Mouse (Mus musculus): Measurements from ENCODE around the gene Tshz2. TPM values are rescaled to one million over a fixed set of nuclear protein-coding genes. Genes with fewer than 3 reads are reported as not detected.

Tshz2 gene
- polyA plus RNA-seq, 1 experiment from 2014 or later = 5.1 TPM

GRCm38 (mm10) chr2:169685260-169685659, 52.4 kb downstream of the Tshz2 start:
- Histone ChIP-seq H3K9me3 (no peaks in the 10 kb centered on the region), H3K27me3 (ENCODE audit: insufficient read depth, poor library complexity, severe bottlenecking) (no peaks in the 10 kb centered on the region), H3K4me1 (replicated peaks) (peaks cover 3% of the 10 kb centered on the region), H3K4me3 (no peak overlapping the region), H3K27ac (no peak overlapping the region), H3K36me3 (no peaks in the 10 kb centered on the region)
- WGBS = 51% methylated on average over 5 of the region's 5 CpGs
- DNase-seq (ENCODE audit: low spot score) = no peak

DNA sequence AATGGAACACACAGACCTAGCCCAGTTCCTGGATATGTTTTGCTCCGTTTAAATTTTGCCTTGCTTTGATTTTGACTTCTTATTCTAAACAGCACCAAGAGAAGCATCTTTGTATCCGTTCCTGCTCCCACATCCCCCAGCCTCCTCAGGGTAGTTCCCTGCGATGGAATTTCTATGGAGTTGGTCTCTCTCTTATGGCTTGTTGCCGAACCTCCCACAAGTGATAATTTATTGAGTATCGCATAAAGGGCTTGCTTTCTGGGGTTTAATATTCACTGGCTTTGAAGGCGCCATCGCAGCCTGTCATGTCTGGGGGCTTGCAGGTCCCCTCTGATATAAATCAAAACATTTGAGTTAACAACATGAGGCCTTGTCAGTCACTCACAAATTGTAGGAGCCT, 52.9 kb downstream of the Tshz2 start:
- H3K27ac ChIP-seq = no peak overlapping the region
- no peak overlapping the region for H3K4me3 ChIP-seq
- 85% methylated on average over 7 of the region's 7 CpGs for WGBS
- no peaks in the 10 kb centered on the region for H3K36me3 ChIP-seq
- H3K27me3 ChIP-seq (ENCODE audit: insufficient read depth, poor library complexity, severe bottlenecking) = no peaks in the 10 kb centered on the region
- no peak for DNase-seq (ENCODE audit: low spot score)
- no peaks in the 10 kb centered on the region for H3K9me3 ChIP-seq
- no peaks in the 10 kb centered on the region for H3K4me1 ChIP-seq (replicated peaks)

DNA sequence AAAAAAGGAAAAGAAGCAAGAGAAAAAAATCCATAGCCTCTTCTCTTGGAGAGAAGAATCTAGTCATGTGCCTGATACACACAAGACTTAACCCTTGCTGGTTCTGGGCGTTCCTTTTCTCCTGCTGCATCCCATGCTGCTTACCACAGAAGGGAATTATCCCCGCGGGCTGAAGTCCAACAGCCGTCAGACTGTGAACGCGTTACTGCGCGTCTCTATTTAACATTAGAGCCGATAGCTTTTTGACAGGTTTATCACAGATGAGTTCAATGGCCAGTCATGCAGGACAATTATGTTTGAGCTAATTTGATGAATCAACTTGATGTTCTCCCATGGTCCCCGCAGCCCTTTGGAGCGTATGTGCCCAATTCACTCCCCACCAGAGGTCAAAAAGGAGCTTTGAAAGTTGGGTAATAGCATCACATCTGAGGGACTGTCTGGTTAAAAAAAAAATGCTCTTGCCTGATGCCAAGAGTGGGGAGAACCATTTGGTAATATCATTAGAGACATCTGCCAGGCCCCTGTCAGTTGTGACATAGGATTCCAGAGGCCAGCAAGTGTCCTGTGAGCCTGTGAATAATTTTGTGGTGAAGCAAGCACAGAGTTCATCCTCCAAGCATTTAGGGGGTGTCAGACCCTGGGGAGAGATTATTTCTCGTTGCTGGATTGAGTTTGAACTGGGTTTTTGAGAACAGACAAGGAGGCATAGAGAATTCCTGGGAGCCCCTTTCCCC, 54.1 kb downstream of the Tshz2 start:
- H3K9me3 ChIP-seq = no peaks in the 10 kb centered on the region
- H3K36me3 ChIP-seq = no peaks in the 10 kb centered on the region
- H3K27me3 ChIP-seq (ENCODE audit: insufficient read depth, poor library complexity, severe bottlenecking) = no peaks in the 10 kb centered on the region
- H3K4me3 ChIP-seq = no peak overlapping the region
- no peaks in the 10 kb centered on the region for H3K4me1 ChIP-seq (replicated peaks)
- 83% methylated on average over 12 of the region's 12 CpGs for WGBS
- DNase-seq (ENCODE audit: low spot score) = no peak
- no peak overlapping the region for H3K27ac ChIP-seq

GRCm38 (mm10) chr2:169690054-169690453, 57.2 kb downstream of the Tshz2 start:
- Histone ChIP-seq H3K27ac (no peak overlapping the region), H3K27me3 (ENCODE audit: insufficient read depth, poor library complexity, severe bottlenecking) (no peaks in the 10 kb centered on the region), H3K36me3 (no peaks in the 10 kb centered on the region), H3K4me3 (no peak overlapping the region), H3K9me3 (no peaks in the 10 kb centered on the region), H3K4me1 (replicated peaks) (no peaks in the 10 kb centered on the region)
- no peak for DNase-seq (ENCODE audit: low spot score)
- WGBS = 87% methylated on average over 2 of the region's 2 CpGs

GRCm38 (mm10) chr2:169694494-169694893, 61.7 kb downstream of the Tshz2 start:
- Histone ChIP-seq H3K4me3 (no peak overlapping the region), H3K27ac (no peak overlapping the region), H3K36me3 (no peaks in the 10 kb centered on the region), H3K9me3 (no peaks in the 10 kb centered on the region), H3K27me3 (ENCODE audit: insufficient read depth, poor library complexity, severe bottlenecking) (no peaks in the 10 kb centered on the region), H3K4me1 (replicated peaks) (no peaks in the 10 kb centered on the region)
- 89% methylated on average over 9 of the region's 9 CpGs for WGBS
- no peak for DNase-seq (ENCODE audit: low spot score)

GRCm38 (mm10) chr2:169695025-169695424, 62.2 kb downstream of the Tshz2 start:
- H3K4me3 ChIP-seq = no peak overlapping the region
- no peak overlapping the region for H3K27ac ChIP-seq
- no peaks in the 10 kb centered on the region for H3K9me3 ChIP-seq
- no peaks in the 10 kb centered on the region for H3K4me1 ChIP-seq (replicated peaks)
- no peaks in the 10 kb centered on the region for H3K27me3 ChIP-seq (ENCODE audit: insufficient read depth, poor library complexity, severe bottlenecking)
- WGBS = 85% methylated on average over 9 of the region's 9 CpGs
- DNase-seq (ENCODE audit: low spot score) = no peak
- no peaks in the 10 kb centered on the region for H3K36me3 ChIP-seq

- WGBS = 88% methylated on average over 5 of the region's 5 CpGs
- no peaks in the 10 kb centered on the region for H3K27me3 ChIP-seq (ENCODE audit: insufficient read depth, poor library complexity, severe bottlenecking)
- H3K27ac ChIP-seq = no peak overlapping the region
- H3K36me3 ChIP-seq = no peaks in the 10 kb centered on the region
- H3K4me3 ChIP-seq = no peak overlapping the region
- H3K9me3 ChIP-seq = no peaks in the 10 kb centered on the region
- H3K4me1 ChIP-seq (replicated peaks) = peaks cover 7% of the 10 kb centered on the region; the same call in 1 of the 2 replicates
- no peak for DNase-seq (ENCODE audit: low spot score)
Measured at GRCm38 (mm10) chr2:169699141-169699540, 66.3 kb downstream of the Tshz2 start.

DNA sequence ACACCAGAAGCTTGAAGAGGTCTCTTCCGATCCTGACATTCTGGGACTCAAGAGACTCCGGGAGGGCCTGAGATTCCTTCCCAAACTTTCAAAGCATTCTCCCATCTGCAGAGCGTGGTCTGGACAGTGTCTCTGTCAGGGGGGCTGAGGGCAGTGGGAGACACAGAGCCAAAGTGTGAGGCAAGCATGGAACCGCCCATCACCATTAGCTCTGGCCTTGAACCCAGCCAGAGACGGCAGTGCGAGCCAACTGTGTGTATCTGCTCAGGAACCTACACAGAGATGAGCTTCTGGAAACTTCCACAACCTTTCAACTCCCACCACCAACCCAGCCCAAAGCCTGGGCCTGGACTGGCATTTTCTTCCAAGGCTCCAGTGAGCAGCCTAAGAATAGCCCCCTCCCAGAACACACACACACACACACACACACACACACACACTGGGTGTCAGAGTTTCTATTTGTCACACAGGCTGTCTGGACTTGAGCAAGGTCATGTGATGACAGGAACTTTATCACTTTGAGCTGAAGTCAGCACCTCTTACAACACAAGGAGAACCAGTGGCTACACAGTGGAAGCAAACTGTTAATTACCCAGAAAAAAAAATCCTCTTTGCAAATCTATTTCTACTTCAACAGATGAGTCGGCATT, 67.2 kb downstream of the Tshz2 start:
- H3K9me3 ChIP-seq = peaks cover 5% of the 10 kb centered on the region; the same call in 1 of the 2 replicates
- H3K4me3 ChIP-seq = no peak overlapping the region
- H3K27ac ChIP-seq = peak overlapping the region; percentile 35; the same call in 1 of the 2 replicates
- no peaks in the 10 kb centered on the region for H3K36me3 ChIP-seq
- DNase-seq (ENCODE audit: low spot score) = no peak
- no peaks in the 10 kb centered on the region for H3K27me3 ChIP-seq (ENCODE audit: insufficient read depth, poor library complexity, severe bottlenecking)
- WGBS = 88% methylated on average over 7 of the region's 7 CpGs
- peaks cover 7% of the 10 kb centered on the region; the same call in 1 of the 2 replicates for H3K4me1 ChIP-seq (replicated peaks)

GRCm38 (mm10) chr2:169702725-169703486, 70.1 kb downstream of the Tshz2 start:
- WGBS = 59% methylated on average over 15 of the region's 15 CpGs
- Histone ChIP-seq H3K4me1 (replicated peaks) (peaks cover 7% of the 10 kb centered on the region; the same call in 1 of the 2 replicates), H3K9me3 (peaks cover 9% of the 10 kb centered on the region; the same call in 1 of the 2 replicates), H3K27ac (no peak overlapping the region), H3K4me3 (no peak overlapping the region), H3K27me3 (ENCODE audit: insufficient read depth, poor library complexity, severe bottlenecking) (no peaks in the 10 kb centered on the region), H3K36me3 (no peaks in the 10 kb centered on the region)
- DNase-seq (ENCODE audit: low spot score) = no peak

- Histone ChIP-seq H3K4me3 (no peak overlapping the region), H3K9me3 (no peaks in the 10 kb centered on the region), H3K27ac (peak overlapping the region; percentile 13; the same call in 1 of the 2 replicates), H3K4me1 (replicated peaks) (peaks cover 33% of the 10 kb centered on the region), H3K27me3 (ENCODE audit: insufficient read depth, poor library complexity, severe bottlenecking) (no peaks in the 10 kb centered on the region), H3K36me3 (no peaks in the 10 kb centered on the region)
- 67% methylated on average over 18 of the region's 18 CpGs for WGBS
- no peak for DNase-seq (ENCODE audit: low spot score)
Measured at GRCm38 (mm10) chr2:169721793-169722326, 89.0 kb downstream of the Tshz2 start.

DNA sequence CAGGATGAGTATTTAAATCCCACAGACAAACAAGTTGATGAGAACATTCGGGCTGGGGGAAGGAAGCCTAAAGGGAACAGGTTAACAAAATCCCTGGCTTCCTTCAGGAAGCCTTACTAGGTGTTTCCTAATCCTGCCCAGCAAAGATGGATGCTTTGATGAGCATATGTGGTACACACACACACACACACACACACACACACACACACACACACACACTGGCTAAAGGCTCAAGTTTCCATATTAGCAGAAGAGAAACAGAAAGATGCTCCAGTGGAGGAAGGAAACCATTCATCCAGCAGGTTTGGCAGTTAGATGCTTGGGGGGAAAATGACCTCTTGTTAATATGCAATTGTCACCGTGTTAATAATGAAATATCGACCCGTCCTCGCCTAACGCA, 89.5 kb downstream of the Tshz2 start:
- 88% methylated on average over 6 of the region's 6 CpGs for WGBS
- peaks cover 32% of the 10 kb centered on the region for H3K4me1 ChIP-seq (replicated peaks)
- DNase-seq (ENCODE audit: low spot score) = no peak
- no peaks in the 10 kb centered on the region for H3K9me3 ChIP-seq
- H3K27me3 ChIP-seq (ENCODE audit: insufficient read depth, poor library complexity, severe bottlenecking) = no peaks in the 10 kb centered on the region
- peak overlapping the region; percentile 40; the same call in 1 of the 2 replicates for H3K27ac ChIP-seq
- H3K36me3 ChIP-seq = no peaks in the 10 kb centered on the region
- H3K4me3 ChIP-seq = no peak overlapping the region

DNA sequence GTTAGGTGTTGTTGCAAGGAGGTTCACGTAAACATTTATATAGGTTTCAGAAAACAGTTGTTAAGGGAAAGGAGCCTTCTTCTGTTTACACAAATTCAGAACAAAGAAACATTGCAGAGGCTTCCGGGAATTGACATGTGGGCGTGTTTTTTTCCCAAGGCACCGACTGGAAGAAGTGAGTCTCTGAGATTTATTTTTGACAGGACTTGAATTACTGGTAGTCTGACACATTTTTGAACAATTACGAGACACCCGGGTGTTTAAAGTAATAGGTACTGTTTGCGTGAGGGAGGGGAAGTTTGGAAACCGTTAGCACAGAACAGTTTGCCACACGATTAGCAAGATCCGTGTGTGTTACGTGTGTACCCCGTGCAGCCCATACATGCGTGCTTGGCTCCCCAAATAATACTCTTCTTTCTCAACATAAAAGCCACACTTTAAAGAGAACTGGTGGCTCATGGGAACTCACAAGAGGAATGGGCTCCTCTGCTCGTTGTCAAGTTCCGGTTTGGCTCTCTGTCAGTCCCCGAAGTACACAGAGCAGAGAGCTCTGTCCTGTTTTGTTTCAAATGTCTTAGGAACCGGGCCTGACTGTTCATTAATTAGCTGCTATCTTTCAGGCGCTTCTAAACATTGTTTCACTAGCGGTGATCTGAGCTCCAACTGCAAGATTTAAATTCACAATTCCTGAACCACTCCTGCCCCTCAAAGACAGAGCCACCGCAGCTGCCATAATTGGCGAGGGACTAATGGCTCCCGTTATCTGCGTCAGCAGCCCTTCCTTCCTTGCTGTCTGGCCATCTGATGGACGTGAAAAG, 91.0 kb downstream of the Tshz2 start:
- H3K27me3 ChIP-seq (ENCODE audit: insufficient read depth, poor library complexity, severe bottlenecking) = no peaks in the 10 kb centered on the region
- WGBS = 75% methylated on average over 24 of the region's 24 CpGs
- H3K27ac ChIP-seq = peak overlapping the region; percentile 53; the same call in 1 of the 2 replicates
- H3K4me3 ChIP-seq = no peak overlapping the region
- H3K4me1 ChIP-seq (replicated peaks) = peaks cover 35% of the 10 kb centered on the region
- H3K36me3 ChIP-seq = no peaks in the 10 kb centered on the region
- no peak for DNase-seq (ENCODE audit: low spot score)
- H3K9me3 ChIP-seq = no peaks in the 10 kb centered on the region

Data from hindbrain, embryonic 10.5 days (tissue).